Mouse (Mus musculus) brain, embryonic 14.5 days (tissue): ENCODE data around the gene Map2k1.

ENCODE experiments used
- CTCF ChIP-seq: fragments of 200-500 bp; IDR thresholded peaks from 2 replicates; pipeline ENCODE4 v1.5.1; 2012; ENCODE audit warnings: inconsistent platforms, mild to moderate bottlenecking, moderate library complexity, borderline replicate concordance; ENCODE audit not compliant: insufficient read depth, insufficient read length; ENCODE audit errors: extremely low read depth
- POLR2A ChIP-seq: fragments of 200-500 bp; IDR thresholded peaks from 2 replicates; pipeline ENCODE4 v1.6.1; 2012; ENCODE audit warnings: mild to moderate bottlenecking, inconsistent platforms, borderline replicate concordance; ENCODE audit not compliant: poor library complexity, insufficient read depth, insufficient read length, severe bottlenecking; ENCODE audit errors: extremely low read depth

DNA sequence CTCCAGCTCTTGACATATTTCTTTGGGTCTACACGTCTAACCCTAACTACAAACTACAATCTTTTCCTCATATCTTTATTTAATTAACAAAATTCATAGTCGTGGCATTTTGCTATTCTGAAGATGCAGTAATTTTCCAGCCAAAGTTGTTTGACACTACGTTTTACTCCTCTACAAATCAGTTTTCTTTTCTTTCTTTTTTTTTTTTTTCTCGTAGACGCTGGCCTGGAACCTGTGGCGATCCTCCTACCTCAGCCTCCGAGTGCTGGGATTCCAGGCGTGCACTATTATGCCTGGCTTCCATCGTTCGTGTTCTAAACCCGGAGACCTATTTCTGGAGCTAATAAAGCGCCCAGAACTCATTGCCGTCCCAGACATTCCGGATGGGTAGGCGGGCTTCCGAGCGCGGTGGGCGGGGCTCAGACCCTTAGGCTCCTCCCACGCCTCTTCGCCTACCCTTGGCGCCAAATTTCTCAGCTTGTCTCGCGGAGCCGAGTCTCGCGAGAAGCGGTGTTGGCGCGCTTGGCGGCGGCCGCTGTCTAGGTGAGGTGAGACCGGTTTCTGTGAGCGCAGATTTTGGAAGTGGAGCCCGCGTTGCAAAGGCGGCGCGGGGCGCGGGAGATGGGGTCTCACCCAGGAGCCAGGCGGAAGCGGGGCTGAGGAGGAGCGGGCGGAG, 27.8 kb upstream of the Map2k1 start, which contains the start of gene Tipin:
- TF ChIP-seq CTCF (no peak), POLR2A (peak; percentile 56; the same call in 1 of the 2 replicates)
